Mouse (Mus musculus) cortical plate, adult 2 months (tissue): ENCODE measurements around the gene Pak2.
"Not testable (repeated sequence)": the region's sequence is repeated elsewhere in the genome, so short reads cannot be mapped to it uniquely, and the experiment has no call there.

Source experiments
- CTCF ChIP-seq: fragments of 200-500 bp; IDR thresholded peaks from 2 replicates; pipeline ENCODE4 v1.5.1; 2011; ENCODE audit warnings: mild to moderate bottlenecking, control low read depth, low read length; ENCODE audit not compliant: insufficient read depth; ENCODE audit errors: extremely low read depth
- POLR2A ChIP-seq: fragments of 200-500 bp; IDR thresholded peaks from 2 replicates; pipeline ENCODE4 v1.6.1; 2011; ENCODE audit warnings: mild to moderate bottlenecking, low read length, control low read depth; ENCODE audit not compliant: insufficient read depth; ENCODE audit errors: extremely low read depth

DNA sequence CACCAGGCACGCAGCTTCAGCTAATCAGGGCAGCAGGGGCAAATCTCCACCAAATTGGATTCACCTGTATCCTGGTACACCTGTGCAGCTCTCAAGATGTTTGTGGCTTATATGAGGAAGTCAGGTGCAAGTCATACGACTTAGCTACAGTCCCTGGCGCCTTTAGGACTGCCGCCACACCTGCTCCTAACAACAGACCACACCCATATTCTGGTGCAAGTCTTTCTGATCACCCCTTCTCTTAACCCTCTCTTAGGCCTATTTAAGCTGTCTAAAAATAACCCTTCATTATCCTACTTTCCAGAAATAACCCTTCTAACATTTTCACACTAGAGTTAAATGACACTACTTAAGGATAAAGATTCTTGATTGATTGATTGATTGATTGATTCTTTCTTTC is 9.1 kb downstream of the Pak2 start:
- not testable (repeated sequence) for TF ChIP-seq CTCF, POLR2A
